Mouse (Mus musculus) embryonic facial prominence, embryonic 15.5 days (tissue): ENCODE measurements at regions not wholly inside any gene's neighbourhood (a gene's known extent, or its start where the extent isn't known, plus 50 kb on each side); places are given as distances from the start of the nearest gene placed in this dataset.
"Not testable (repeated sequence)": the region's sequence is repeated elsewhere in the genome, so short reads cannot be mapped to it uniquely, and the experiment has no call there.

Experiments used
- ATAC-seq: fragments of 200-750 bp; cut with Nextera tagmentation; 2 replicates; pipeline ENCODE4 v1.8.0; 2017; ENCODE audit warnings: low read depth, moderate TSS enrichment; ENCODE audit not compliant: insufficient number of reproducible peaks, low FRiP score, low TSS enrichment
- H3K27ac ChIP-seq: fragments of 300-500 bp; sonication (generic); replicated peaks from 2 replicates; pipeline ENCODE4 v1.5.1; 2015; ENCODE audit warnings: mild to moderate bottlenecking, inconsistent platforms
- H3K27me3 ChIP-seq: fragments of 300-500 bp; sonication (generic); 2 replicates; pipeline ENCODE4 v1.6.1; 2015; ENCODE audit warnings: inconsistent platforms
- H3K36me3 ChIP-seq: fragments of 300-500 bp; sonication (generic); 2 replicates; pipeline ENCODE4 v1.6.1; 2015; ENCODE audit warnings: mild to moderate bottlenecking, inconsistent platforms
- H3K4me1 ChIP-seq: fragments of 300-500 bp; sonication (generic); 2 replicates; pipeline ENCODE4 v1.6.1; 2015; ENCODE audit warnings: inconsistent platforms
- H3K4me2 ChIP-seq: fragments of 300-500 bp; sonication (generic); replicated peaks from 2 replicates; pipeline ENCODE4 v1.6.1; 2015; ENCODE audit warnings: mild to moderate bottlenecking, inconsistent platforms
- H3K4me3 ChIP-seq: fragments of 300-500 bp; sonication (generic); replicated peaks from 2 replicates; pipeline ENCODE4 v1.5.1; 2015; ENCODE audit warnings: mild to moderate bottlenecking, inconsistent platforms
- H3K9ac ChIP-seq: fragments of 300-500 bp; sonication (generic); 2 replicates; pipeline ENCODE4 v1.6.1; 2015; ENCODE audit warnings: inconsistent platforms
- H3K9me3 ChIP-seq: fragments of 300-500 bp; sonication (generic); replicated peaks from 2 replicates; pipeline ENCODE4 v1.6.1; 2016; ENCODE audit warnings: inconsistent platforms
- WGBS: fragments of 180-500 bp; shearing (Covaris S2); methylation state at CpG from one replicate; pipeline ENCODE4 v1.1.7; 2015; 5-methylcytosine and 5-hydroxymethylcytosine counted together

DNA sequence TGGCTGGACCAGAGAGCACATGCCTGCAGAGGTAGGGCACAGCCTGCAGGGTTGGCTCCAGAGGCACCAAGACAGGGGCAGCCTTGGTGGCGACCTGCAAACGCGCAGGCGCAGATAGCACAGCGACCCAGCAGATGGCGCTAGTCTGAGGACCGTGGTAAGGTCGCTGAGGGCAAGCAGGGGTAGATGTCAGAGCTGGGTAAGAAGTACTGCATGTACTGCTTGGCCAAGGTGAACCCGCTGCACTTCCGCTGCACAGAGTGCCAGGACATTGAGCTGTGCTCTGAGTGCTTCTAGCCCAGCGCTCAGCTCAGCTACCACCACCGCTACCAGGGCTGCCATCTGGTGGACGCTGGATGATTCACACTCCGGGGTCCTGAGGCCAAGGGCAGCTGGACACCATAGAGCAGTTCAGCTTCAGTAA, 68.3 kb downstream of the Hsp90b1 start:
- Histone ChIP-seq H3K4me2 (peak overlapping the region; percentile 53), H3K9ac (0 out of 2 replicates have a peak overlapping the region, but pooled peaks have one; percentile 9), H3K4me3 (peak overlapping the region; percentile 37)
- H3K27me3 ChIP-seq, H3K9me3 ChIP-seq, H3K4me1 ChIP-seq, H3K36me3 ChIP-seq, H3K27ac ChIP-seq: not testable (repeated sequence)
- ATAC-seq = peak; percentile 54; the same call in 1 of the 2 replicates
- 1% methylated on average over 14 of the region's 14 CpGs for WGBS

DNA sequence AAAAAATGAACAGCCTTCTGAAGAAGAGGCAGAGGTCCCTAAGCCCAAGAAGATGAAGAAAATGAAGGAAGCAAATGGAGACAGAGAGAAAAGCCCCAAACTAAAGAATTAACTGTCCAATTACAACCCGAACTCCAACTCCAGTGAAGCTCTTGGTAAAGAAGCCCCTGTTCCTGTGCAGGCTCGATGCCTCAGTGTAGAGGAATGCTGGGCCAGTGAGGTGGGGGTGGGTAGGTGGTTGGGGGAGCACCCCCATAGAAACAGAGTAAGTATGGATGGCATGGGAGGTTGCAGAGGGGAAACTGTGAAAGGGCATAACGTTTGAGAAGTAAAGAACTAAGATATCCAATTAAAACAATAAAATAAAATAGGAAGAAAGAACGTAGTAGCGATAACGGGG, 68.8 kb downstream of the Hsp90b1 start:
- 28% methylated on average over 6 of the region's 6 CpGs for WGBS
- H3K27ac ChIP-seq, H3K4me1 ChIP-seq, H3K36me3 ChIP-seq, H3K9me3 ChIP-seq, ATAC-seq, H3K27me3 ChIP-seq: not testable (repeated sequence)
- peak overlapping the region; percentile 53 for H3K4me2 ChIP-seq
- H3K4me3 ChIP-seq = peak overlapping the region; percentile 37
- H3K9ac ChIP-seq = 0 out of 2 replicates have a peak overlapping the region, but pooled peaks have one; percentile 9

DNA sequence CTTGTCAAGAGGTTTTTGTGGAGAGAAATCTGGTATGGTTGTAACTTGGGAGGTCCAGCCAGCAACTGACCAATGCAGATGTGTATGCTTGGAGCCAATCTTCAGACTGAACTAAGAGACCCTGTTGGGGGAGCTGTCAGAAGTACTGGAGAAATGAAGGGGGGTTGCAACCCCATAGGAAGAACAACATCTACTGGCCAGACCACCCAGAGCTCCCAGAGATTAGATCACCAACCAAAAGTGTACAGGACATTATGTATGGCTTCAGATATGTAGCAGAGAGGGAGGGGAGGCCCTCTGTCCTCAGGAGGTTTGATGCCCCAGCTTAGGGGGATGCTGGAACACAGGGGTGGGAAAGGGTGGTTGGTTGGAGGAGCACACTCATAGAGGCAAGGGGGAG, 78.6 kb downstream of the Hsp90b1 start:
- H3K4me2 ChIP-seq, H3K27ac ChIP-seq, H3K27me3 ChIP-seq, H3K4me3 ChIP-seq, H3K4me1 ChIP-seq, H3K9me3 ChIP-seq, ATAC-seq, H3K36me3 ChIP-seq, H3K9ac ChIP-seq: not testable (repeated sequence)

DNA sequence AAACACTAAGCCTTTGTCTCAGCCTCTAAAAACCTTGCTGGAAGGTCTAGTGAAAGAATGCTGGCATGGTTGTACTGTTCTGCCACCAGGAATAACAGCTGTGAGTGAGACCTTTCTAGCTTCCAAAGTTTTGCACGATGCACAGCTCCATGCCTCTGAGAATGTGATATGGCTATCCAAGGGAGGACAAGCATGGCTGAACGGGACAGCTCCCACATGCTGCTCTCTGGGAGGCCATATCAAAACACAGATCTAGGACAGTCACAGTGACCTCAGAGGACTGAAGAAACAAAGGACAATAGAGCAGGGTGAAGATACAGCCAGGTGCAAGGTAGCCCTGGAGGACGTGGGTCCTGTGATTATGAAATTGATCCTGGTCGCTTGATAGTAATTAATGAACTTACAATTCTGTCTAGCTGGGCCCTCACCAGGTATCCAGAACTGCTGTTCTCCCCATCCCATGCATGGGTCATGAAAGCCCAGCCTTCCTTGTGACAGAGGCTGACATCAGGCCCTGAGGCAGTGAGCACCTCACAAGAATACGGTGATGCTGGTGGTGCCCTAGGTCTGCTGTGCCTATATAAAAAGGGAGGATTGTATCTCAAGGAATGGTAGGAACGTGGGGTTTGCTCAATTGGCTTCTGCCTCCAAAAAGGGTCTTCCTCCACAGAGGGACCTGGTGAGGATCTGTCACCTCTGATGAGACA, 87.2 kb downstream of the Hsp90b1 start:
- H3K4me1 ChIP-seq, H3K4me2 ChIP-seq, H3K9me3 ChIP-seq, H3K9ac ChIP-seq, ATAC-seq, H3K4me3 ChIP-seq, H3K27me3 ChIP-seq, H3K36me3 ChIP-seq, H3K27ac ChIP-seq: not testable (repeated sequence)
- 74% methylated on average over 6 of the region's 6 CpGs for WGBS

DNA sequence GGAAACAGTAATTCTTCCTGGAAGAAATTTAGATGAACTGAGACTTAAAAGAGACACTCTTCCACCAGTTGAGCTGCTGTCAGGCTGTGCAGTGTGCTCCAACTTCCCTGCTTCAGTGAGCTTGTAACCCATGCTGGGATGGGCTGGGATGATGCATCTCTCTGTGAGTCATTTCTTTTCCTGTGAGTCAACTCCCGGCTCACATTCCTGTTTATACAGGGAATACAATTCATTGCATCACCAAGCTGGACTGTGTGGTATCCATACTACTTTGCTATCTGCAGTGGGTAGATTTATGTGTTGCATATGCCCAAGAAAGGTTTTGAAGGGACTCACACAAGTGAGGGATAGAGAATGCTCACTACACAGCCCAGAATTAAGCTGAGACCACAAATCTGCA, 93.0 kb downstream of the Hsp90b1 start:
- H3K9ac ChIP-seq, H3K36me3 ChIP-seq, H3K27ac ChIP-seq, ATAC-seq, H3K27me3 ChIP-seq, H3K9me3 ChIP-seq, H3K4me3 ChIP-seq, H3K4me1 ChIP-seq, H3K4me2 ChIP-seq: not testable (repeated sequence)
- WGBS = 40% methylated on average over 1 of the region's 1 CpGs

DNA sequence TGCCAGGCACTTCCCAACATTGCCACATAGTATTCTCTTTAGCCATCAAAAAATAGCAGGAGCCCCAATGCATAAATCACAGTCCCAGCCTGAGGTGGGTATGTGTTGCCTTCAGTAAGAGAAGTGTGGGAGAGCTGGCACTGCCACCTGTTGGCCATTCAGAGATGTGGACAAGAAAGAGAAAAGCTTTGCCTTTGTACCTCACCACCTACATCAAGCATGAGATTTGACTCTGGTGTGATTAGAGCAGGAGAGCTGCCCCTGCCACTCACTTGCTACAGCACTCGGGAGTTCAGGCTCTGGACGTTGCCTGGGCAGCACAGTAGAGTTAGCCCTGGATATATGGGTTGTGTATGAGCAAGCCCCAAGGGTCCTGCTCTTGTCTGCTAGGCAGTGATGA, 95.3 kb downstream of the Hsp90b1 start:
- not testable (repeated sequence) for H3K27ac ChIP-seq, H3K27me3 ChIP-seq, H3K9ac ChIP-seq, ATAC-seq, H3K36me3 ChIP-seq, H3K4me1 ChIP-seq, H3K4me2 ChIP-seq, H3K9me3 ChIP-seq, H3K4me3 ChIP-seq
- WGBS = 49% methylated on average over 2 of the region's 2 CpGs

DNA sequence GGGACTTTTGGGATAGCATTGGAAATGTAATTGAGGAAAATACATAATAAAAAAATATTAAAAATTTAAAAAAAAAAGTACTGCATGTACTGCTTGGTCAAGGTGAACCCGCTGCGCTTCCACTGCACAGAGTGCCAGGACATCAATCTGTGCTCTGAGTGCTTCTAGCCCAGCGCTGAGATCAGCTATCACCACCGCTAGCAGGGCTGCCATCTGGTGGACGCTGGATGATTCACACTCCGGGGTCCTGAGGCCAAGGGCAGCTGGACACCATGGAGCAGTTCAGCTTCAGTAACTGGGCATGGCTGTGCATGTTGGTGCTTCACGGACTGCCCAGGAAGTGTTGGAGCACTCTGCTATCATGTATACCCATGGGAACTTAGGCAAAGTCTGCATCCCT, 102.1 kb upstream of the Syn3 start:
- 42% methylated on average over 7 of the region's 7 CpGs for WGBS
- H3K9me3 ChIP-seq, H3K27me3 ChIP-seq, H3K4me2 ChIP-seq, H3K27ac ChIP-seq, H3K4me1 ChIP-seq, H3K4me3 ChIP-seq, H3K36me3 ChIP-seq, H3K9ac ChIP-seq, ATAC-seq: not testable (repeated sequence)

DNA sequence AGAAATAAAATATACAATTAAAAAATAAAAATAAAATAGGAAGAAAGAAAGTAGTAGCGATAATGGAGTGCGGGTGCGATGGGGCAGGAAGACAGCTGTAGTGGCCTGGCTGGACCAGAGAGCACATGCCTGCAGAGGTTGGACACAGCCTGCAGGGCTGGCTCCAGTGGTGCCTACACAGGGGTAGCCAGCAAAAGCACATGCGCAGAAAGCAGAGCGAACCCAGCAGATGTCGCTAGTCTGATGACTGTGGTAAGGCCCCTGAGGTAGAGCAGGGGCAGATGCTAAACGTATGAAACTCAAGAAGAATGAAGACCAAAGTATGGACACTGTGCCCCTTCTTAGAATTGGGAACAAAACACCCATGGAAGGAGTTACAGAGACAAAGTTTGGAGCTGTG, 101.3 kb upstream of the Syn3 start:
- H3K9ac ChIP-seq, ATAC-seq, H3K27ac ChIP-seq, H3K27me3 ChIP-seq, H3K4me2 ChIP-seq, H3K36me3 ChIP-seq, H3K4me3 ChIP-seq, H3K4me1 ChIP-seq, H3K9me3 ChIP-seq: not testable (repeated sequence)
- 92% methylated on average over 7 of the region's 7 CpGs for WGBS

DNA sequence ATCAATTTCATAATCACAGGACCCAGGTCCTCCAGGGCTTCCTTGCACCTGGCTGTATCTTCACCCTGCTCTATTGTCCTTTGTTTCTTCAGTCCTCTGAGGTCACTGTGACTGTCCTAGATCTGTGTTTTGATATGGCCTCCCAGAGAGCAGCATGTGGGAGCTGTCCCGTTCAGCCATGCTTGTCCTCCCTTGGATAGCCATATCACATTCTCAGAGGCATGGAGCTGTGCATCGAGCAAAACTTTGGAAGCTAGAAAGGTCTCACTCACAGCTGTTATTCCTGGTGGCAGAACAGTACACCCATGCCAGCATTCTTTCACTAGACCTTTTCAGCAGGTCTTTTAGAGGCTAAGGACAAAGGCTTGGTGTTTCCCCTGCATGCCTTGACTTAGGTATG, 91.5 kb upstream of the Syn3 start:
- H3K27me3 ChIP-seq, ATAC-seq, H3K4me2 ChIP-seq, H3K36me3 ChIP-seq, H3K9ac ChIP-seq, H3K27ac ChIP-seq, H3K9me3 ChIP-seq, H3K4me3 ChIP-seq, H3K4me1 ChIP-seq: not testable (repeated sequence)
- 68% methylated on average over 2 of the region's 2 CpGs for WGBS

DNA sequence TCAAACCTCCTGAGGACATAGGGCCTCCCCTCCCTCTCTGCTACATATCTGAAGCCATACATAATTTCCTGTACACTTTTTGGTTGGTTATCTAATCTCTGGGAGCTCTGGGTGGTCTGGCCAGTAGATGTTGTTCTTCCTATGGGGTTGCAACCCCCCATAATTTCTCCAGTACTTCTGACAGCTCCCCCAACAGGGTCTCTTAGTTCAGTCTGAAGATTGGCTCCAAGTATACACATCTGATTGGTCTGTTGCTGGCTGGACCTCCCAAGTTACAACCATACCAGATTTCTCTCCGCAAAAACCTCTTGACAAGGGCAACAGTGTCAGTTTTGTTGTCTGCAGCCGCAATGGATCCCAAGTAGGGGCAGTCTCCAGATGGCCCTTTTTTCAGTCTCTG, 68.2 kb upstream of the Syn3 start:
- H3K4me2 ChIP-seq, H3K36me3 ChIP-seq, H3K4me3 ChIP-seq, H3K9me3 ChIP-seq, H3K9ac ChIP-seq, H3K27me3 ChIP-seq, H3K4me1 ChIP-seq, H3K27ac ChIP-seq, ATAC-seq: not testable (repeated sequence)
- WGBS = 70% methylated on average over 2 of the region's 2 CpGs

DNA sequence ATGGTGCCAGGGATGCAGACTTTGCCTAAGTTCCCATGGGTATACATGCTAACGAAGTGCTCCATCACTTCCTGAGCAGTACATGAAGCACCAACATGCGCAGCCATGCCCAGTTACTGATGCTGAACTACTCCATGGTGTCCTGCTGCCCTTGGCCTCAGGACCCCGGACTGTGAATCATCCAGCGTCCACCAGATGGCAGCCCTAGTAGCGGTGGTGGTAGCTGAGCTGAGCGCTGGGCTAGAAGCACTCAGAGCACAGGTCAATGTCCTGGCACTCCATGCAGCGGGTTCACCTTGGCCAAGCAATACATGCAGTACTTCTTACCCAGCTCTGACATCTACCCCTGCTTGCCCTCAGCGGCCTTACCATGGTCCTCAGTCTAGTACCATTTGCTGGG, 57.1 kb upstream of the Syn3 start:
- WGBS = 63% methylated on average over 8 of the region's 8 CpGs
- Histone ChIP-seq H3K36me3 (no peaks in the 10 kb centered on the region), H3K27ac (no peak overlapping the region), H3K4me2 (no peak overlapping the region), H3K9ac (no peak overlapping the region), H3K4me3 (no peak overlapping the region), H3K27me3 (no peaks in the 10 kb centered on the region), H3K4me1 (no peaks in the 10 kb centered on the region), H3K9me3 (no peaks in the 10 kb centered on the region)
- ATAC-seq = no peak
